Mouse (Mus musculus) heart, postnatal 0 days (tissue): ENCODE data around the gene Mctp1.

Experiments used
- CTCF ChIP-seq: IDR thresholded peaks from 2 replicates; pipeline ENCODE4 v1.5.1; 2016; ENCODE audit warnings: antibody characterized with exemption, control low read depth, low read depth
- EP300 ChIP-seq: IDR thresholded peaks from 2 replicates; pipeline ENCODE4 v1.6.1; 2016; ENCODE audit warnings: antibody characterized with exemption, low read depth

DNA sequence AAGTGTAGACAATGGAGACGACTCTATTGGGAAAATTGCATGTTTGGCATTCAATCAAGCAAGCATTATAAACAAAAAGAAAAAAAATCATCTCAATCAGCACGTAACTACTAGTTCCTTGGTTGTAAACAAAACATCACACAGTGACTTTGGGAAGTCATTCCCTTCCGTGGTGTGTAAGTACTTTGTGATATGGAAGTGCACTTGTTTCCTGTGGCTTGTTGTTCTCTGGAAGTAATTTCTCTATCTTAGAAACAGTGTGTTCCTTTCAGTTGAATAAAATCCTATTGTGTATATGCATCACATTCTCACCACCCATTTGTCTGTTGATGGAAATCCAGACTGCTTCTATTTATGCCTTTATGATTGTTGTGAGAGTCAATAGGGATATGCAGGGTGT is 201.1 kb downstream of the Mctp1 start:
- TF ChIP-seq CTCF (no peak), EP300 (no peak)
